Mouse (Mus musculus) retina, adult 2 months (tissue): Measurements from ENCODE around the gene Zfp26.

ENCODE experiments used
- DNase-seq: peaks from one replicate; pipeline ENCODE4 v3.0.0-alpha.2; 2012; ENCODE audit warnings: low read depth, low spot score

Gene Zfp26

DNA sequence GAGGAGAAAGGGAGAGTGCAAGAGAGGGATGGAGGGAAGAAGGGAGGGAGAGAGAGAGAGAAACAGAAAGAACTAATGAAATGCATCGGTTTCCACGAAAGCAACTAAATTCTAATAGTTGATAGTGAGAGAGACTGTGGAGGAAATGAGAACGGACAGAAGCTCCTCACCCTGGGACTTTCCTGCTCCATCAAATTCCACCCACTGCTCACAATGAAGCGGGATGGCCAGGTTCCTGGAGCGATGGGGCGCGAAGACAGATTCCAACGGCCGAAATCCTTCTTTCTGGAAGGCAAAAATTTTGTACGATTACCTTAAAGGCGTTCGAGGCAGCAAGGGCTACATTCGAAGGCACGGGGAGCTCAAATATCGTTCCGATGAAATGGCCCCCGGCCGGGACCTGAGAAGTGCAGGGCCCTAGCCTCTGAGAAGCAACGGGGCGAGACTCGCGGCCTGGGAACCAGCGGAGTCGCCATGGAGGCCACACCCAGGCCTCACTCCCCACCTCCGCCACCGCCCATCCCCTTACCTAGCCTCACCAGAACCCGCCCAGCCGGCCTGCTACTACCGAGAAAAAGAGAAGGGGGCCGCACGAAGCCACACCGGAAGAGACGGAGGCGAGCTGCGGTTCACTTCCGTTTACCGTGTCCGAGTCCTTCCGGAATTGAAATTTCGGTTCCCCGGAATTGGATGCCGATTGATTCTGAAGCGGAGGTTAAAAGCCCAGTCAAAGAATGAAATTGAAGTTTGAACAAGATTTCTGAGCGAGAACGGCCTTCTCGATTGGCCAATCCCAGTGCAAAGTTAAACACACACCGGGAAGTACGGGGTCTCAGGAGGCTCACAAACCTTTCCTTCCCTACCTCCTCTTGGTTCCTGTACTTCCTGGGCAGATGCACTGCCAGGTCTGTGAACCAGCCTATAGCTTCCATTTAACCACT lies at the start of gene Zfp26:
TSS of gene Zfp26 (minus strand) at position 786 of the 941 bp plus-strand sequence.
- peak; percentile 60 for DNase-seq

DNA sequence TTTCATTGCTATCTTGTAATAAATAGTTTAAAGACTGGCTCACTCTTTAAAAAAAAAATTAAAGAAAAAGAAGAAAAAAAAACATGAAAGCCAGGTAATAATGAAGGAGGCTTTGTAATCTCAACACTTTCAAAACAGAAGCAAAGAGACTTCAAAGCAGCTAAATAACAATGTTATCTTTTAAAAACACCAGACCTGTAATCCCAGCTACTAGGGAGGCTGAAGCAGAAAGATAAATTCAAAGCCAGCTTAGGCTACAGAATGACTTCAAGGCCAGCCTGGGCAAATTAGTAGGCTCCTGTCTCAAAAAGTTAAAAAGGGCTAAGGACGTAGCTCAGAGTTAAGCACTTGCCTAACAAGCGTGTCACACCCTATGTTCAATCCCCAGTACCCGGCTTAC lies 49.7 kb upstream of the Zfp26 start:
- no peak for DNase-seq

DNA sequence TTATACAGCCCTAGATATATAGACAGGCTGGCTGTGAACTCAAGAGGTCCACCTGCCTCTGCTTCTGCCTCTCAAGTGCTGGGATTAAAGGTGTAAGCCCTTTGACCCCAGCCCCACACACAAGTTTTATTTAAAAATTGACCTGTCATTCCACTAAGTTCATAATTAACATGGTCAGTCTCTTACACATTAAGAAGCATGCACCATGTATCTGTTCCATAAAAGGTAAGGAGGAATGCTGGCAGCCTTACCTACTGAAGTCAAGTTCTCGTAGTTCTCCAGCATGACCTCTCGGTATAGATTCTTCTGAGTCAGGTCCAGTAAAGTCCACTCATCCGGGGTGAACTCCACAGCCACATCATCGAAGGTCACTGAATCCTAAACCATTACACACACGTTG lies 44.8 kb upstream of the Zfp26 start:
- no peak for DNase-seq

DNA sequence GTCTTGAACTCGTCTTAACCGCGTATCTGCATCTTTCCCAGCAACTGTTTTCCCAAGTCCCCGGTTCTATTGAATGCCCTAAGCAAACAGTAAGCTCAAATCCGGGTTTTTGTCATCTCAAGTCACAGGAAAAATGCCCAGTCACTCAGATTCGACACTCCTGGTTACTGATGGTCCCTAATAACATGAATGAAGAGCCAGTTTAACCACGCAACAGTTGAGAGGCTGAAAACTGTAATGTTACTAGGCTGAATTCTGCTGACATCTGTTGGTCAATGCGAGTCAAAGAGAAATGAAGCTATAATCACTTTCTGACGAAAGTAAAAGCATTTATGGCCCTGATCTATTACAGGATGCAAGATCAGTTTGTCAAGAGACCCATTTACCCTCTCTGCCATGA lies 33.3 kb upstream of the Zfp26 start:
- DNase-seq: no peak

DNA sequence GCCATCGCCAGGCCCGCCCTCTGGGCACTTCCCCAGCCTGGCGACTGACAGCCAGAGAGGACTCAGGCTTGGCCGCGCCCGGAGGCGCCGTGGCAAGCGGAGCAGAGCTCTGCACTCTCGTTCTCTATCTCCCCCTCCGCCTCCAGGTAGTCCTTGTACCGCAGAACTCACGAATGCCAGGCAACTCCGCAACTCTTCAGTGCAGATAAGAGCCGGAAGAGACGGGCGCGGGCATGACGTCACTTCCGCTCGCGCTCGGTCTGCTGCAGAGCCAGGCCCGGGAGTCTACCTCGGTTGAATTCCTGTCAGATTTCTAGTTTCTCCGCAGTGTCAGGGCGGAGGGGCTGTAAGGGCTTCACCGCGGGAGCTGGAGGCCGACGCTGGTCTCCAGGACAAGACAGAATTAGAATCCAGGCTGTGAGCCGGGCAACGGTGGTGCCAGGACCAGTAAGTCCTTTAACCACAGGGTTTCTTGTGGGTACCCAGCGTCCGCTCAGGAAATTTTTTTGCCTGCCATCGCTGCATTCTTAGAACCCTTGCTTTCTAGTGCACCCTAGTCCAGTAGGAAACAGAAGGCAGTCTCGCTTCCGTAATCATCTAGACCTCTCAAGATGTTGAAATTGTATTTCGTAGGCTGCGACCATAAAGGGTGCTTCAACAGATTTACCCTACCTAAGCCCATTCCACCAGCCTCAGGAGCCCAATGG lies 32.7 kb upstream of the Zfp26 start, which contains the start of gene Zfp426:
TSS of gene Zfp426 (minus strand) at position 220 of the 707 bp plus-strand sequence.
- DNase-seq: peak; percentile 80

DNA sequence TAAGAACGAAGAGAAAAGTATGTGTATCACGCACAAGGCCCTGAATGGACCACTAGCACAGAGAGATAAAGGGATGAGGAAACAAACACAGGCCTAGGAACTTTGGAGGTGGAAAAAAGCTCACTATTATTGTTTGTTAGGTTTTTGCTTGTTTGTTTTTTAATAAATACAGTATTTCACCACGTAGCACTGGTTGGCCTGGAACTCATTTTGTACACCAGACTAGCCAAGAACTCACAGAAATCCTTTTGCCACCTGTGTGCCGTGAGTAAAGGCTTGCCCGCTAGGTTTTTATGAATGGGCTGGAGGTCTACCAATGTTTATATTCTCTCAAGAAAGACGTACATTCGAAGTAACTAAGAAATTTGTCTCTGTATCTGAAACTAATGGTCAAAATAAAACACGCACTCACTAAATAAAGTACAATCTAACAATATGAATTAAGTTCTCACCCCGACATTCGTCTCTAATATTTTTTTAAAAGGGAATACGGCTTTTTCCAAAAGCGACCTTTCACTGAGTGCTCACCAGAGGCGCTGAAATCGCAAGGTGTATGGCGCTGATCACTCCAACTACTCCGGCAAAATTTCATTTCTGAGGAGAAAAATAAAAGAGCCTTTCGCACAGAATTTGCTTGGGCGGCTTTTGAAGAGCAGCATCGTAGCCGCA lies 32.0 kb upstream of the Zfp26 start:
- DNase-seq: no peak

DNA sequence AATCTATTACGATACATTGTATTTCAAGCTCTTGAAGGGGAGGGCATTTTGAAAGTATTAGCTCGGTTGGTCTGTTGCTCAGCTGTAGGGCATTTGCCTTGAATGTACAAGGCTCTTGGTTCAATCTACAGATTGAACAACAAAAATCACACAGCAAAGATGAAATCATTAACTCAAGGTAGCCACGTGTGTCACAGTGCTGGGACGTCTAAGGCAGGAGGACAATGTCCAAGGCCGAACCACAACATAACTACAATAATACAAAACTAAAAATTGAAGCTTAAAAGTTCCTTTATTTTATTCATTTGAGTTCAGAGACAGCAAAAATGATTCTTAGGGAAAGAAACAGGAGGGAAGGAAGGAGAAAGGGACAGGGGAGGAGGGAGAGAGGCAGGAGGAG lies 29.6 kb upstream of the Zfp26 start:
- DNase-seq: no peak

DNA sequence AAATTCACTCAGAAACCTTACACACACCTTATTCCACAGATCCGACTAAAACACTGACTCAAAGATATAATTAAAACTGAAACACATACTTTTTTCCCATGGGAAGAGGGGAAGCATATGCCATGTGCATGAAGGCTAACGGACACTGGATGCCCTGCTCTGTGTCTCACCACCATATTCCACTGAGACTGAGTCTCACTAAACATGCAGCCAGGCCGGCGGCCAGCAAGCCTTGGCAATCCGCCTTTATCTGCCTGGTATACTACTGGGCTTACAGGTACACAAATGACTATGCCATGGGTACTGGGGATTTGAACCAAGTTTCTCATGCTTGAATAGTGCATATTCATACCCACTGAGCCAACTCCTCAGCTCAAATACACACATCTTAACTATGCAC lies 19.4 kb upstream of the Zfp26 start:
- DNase-seq: no peak

DNA sequence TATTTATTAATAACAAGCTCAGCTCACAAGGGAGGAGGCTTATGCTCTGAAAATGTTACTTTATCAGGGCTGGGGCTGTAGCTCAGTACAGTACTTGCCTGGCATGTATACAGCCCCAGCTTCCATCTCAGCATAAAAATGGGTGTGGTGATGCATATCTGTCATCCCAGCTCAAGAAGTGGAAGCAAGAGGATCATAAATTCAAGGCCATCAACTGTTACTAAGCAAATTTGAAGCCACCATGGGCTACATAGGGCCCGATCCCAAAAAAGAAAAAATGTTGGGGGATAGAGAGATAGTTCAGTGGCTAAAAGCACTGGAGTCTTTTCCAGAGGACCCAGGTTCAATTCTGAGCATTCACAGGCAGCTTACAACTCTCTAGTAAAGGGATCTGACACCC lies 16.7 kb upstream of the Zfp26 start:
- DNase-seq: no peak

DNA sequence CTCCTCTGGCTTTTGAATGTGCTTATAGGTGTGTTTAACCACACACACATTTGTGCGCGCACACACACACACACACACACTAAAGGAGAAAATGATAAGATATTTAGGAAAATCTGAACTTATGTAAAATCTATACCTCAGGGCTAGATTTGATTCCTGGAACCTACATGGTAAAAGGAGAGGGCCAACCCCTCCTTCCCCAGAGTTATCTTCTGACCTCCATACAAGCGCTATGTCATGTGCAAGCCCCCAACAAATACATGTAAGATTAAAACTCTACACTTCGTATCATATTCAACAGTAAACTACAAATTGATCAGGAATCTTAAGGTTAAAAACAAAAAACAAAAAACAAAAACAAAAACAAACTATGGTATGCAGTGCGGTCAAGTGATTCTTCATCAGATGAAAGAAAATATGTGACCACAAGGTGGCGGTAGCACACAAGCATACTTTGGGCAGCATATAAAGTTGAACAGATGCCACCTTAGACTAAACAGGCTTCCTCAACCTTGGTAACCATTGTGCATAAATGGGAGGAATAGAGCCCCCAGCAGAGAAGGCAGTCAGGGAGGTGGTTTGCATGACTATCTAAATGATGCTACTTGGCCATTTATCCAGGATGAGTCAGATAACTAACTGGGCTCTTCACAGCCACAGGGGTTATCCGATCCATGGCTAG lies 6.9 kb upstream of the Zfp26 start:
- DNase-seq: peak; percentile 54

DNA sequence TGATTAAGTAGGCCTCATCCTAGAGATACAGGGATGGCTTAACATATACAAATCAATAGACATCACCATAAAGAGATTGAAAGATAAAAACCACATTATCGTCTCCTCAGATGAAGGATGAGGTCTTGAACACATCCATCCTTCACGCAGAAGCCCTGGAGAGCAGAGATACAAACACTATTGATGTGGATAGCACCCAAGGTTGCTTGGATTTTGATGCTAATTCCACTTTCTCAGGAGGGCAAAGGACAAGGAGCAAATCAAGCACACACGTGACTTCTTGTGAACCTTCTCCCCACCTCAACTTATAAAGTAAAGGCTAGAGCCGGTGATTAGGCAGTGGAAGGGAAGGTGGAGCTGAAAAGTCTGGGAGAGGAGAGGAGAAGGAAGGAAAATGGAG lies 6.3 kb downstream of the Zfp26 start:
- DNase-seq: no peak

DNA sequence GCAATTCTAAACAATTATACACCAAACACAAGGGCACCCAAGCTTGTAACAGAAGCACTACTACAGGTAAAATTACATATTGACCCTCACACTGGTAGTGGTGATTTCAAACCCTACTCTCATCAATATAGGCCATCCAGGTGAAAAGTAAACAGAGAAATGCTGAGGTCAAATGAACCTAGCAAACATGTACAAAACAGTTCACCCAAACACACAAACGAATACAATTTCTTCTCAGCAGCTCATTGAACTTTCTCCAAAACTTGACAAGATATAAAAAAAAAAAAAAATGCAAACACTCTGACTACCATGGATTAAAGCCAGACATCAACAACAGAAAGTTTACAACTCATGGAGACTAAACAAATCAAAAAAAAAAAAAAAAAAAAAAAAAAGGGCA lies 8.5 kb downstream of the Zfp26 start:
- DNase-seq: no peak

DNA sequence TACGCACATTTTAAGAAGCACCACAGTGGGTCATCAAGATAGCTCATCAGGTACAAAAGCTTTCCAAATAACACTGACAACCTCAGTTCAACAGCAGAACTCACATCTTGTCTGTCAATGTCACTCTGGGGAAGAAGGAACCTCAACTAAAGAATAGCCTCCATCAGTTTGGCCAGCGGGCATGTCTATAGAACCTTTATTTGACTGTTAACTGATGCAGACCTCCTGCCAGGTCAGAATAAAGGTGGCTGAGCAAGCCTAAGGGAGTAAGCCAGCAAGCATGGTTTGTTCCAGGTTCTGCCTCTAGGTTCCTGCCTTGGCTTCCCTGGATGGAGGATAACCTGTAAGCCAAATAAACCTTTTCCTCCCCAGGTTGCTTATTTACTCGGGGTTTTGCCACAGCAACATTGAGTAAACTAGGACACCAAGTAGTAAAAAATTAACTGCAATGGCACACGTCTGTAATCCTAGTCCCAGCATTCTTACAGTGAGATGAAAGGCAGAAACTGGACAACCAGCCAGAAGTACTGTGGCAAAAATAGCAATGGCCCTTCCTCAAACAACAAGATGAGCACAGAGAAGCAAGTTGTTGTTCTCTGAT lies 16.7 kb downstream of the Zfp26 start:
- DNase-seq: no peak

DNA sequence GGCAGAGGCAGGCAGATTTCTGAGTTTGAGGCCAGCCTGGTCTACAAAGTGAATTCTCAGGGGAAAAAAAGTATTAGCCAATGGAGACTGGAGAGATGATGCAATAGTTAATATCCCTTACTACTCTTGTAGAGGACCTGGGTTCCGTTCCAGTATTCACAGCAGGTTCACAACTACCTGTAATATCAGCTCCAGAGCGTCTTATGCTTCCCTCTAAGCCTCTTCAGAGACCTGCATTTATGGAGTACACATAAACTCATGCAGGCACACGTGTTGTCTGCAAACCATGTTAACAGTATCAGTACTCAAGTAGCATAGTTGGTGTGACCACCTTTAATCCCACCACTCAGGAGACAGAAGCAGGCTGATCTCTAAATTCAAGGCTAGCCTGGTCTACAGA lies 30.0 kb downstream of the Zfp26 start:
- DNase-seq: no peak

DNA sequence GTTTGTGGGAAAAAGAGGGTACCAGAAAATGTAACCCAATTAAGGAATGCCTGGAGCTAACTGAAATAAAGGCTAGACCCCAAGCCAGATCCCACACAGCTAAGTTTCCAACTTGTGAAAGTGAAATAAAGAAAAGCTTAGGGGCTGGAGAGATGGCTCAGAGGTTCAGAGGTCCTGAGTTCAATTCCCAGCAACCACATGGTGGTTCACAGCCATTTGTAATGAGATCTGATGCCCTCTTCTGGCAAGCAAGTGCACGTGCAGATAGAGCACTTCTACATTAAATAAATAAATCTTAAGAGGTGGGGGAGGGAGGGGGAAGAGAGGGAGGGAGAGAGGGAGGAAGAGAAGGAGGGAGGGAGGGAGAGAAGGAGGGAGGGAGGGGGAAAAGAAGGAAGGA lies 48.5 kb downstream of the Zfp26 start:
- DNase-seq: no peak

DNA sequence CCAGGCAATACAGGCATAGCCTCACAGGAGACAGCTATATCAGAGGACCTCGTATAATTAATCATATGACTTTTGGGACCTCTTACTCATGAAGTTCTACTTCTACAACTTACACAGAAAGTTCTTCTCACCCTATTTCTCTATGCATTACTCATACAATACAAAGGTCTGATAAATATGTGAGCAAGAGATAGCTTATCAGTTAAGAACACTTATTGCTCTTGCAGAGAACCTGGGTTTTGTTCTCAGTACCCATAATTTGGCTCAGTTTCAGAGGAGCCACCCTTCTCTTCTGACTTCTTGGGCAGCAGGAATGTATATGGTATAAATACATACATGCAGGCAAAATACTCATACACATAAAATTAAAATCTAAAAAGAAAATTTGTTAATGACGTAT lies 50.6 kb downstream of the Zfp26 start:
- DNase-seq: no peak

DNA sequence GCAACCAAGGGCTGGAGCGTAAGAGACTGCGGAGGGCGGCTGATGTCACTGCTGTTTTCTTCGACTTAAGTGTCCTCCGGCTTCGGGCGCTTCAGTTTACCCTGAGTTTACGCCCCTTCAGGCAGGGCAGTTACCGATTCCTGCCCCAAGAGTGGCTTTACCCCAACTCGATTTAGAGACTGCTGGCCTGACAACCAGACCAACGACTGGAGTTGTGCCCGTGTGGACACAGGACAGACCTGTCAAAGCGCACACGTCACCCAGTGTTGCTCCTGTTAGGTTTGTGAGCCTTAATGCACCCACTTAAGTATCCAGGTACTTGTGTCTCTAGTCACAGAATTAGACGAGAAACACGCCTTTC lies 74.6 kb downstream of the Zfp26 start:
- no peak for DNase-seq

DNA sequence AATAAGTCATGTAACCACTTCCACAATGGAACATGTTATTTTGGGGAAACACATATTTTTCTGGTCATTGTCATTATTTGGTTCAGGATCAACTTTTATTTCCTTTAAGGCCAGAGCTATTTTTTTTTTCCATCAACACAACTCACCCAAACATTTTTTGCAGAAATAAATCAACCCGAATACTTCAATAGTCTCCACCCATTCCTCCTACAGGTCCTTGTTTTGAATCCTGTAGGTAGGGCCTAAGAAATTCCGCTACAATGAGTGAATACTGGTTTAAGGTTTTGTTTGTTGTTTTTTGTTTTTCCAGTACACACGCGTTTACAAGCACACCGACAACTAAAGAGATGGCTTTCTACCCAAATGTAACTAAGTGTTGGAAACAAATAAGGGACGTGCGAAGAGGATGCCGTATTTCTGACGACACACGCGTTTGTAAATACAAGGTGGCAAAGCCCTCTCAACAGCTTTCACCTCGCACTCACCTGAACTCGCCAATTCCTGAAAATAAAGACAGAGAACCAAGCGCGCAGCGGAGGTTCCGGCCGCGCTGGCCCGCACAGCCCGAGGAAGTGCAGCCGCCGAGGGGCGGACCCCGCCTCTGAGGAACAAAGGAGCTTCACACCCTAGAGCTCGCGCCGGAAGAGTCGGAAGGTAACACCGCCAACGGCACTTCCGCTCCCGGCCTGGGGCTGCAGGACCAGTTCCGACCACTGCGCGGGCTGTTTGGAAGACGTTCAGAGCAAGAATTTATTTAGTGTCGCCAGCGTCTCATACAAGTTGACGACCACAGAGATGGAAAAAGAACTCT lies 75.2 kb downstream of the Zfp26 start, which contains the start of gene Zfp560:
TSS of gene Zfp560 (minus strand) at position 646 of the 811 bp plus-strand sequence.
- DNase-seq: peak; percentile 85

DNA sequence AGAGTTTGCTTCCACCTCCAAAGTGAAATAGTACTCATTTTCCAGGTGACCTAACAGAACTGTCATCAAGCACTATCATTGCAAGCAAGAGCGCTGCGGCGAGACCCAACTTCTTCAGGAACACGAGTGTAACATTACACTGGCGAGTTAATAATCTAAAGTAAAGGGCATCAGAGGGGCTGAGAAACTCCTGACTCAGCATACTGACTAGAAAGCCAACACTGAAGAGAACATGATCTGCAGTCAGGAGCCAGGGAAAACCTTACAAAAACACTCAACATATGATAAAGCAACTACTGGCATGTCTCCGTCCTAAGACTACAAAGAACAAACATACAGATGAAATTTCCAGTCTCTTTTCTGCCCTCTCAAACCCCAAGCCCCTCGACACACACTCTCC lies 76.3 kb downstream of the Zfp26 start:
- DNase-seq: no peak
